Mouse (Mus musculus): ENCODE measurements around the gene Primpol. TPM values are rescaled to one million over a fixed set of nuclear protein-coding genes. Genes with fewer than 3 reads are reported as not detected.

The Primpol gene
- total and polyA plus RNA-seq, 3 experiments = 7.1 to 11.6 TPM; not detected in 1

GRCm38 (mm10) chr8:46547245-46547644 lies 69.8 kb downstream of the Primpol start:
- no peak for TF ChIP-seq MXI1 (IDR thresholded peaks at IDR 0.05; ENCODE audit: low read depth, low read length)
- peak; percentile 95 for TF ChIP-seq SIN3A (IDR thresholded peaks at IDR 0.05; ENCODE audit: low read length)
- no peak for TF ChIP-seq MEF2A (IDR thresholded peaks at IDR 0.05; ENCODE audit: extremely low read depth, insufficient replicate concordance, low read depth, low read length, poor library complexity, severe bottlenecking)
- TF ChIP-seq EP300 (IDR thresholded peaks at IDR 0.05; ENCODE audit: low read depth in 1 of 2, low read length in 2 of 2) = peak in 1 of 2 experiments; percentile 61; a peak in 2 of 4 replicates
- TF ChIP-seq MYC (IDR thresholded peaks at IDR 0.05; ENCODE audit: low read depth, low read length) = peak; percentile 73; the same call in 1 of the 2 replicates
- no peak for TF ChIP-seq E2F4 (IDR thresholded peaks at IDR 0.05; ENCODE audit: borderline replicate concordance, low read depth, low read length)
- peak; percentile 93 for TF ChIP-seq ZC3H11A (IDR thresholded peaks at IDR 0.05; ENCODE audit: low read depth, low read length)
- peak; percentile 34; the same call in 1 of the 2 replicates for TF ChIP-seq JUND (IDR thresholded peaks at IDR 0.05; ENCODE audit: low read depth, low read length)
- peak; percentile 92 for TF ChIP-seq SMC3 (IDR thresholded peaks at IDR 0.05; ENCODE audit: low read depth, low read length)
- no peak for TF ChIP-seq MAX (IDR thresholded peaks at IDR 0.05; ENCODE audit: low read length)
- peak; percentile 8; the same call in 1 of the 2 replicates for TF ChIP-seq TBP (IDR thresholded peaks at IDR 0.05; ENCODE audit: low read depth, low read length)
- TF ChIP-seq HCFC1 (IDR thresholded peaks at IDR 0.05; ENCODE audit: low read depth, low read length) = peak; percentile 59
- peak; percentile 99 for TF ChIP-seq RAD21 (IDR thresholded peaks at IDR 0.05; ENCODE audit: low read depth, low read length)
- peak; percentile 50 to 97 (median 68) for TF ChIP-seq CTCF (IDR thresholded peaks at IDR 0.05 in 2 of 3, conservative IDR thresholded peaks at IDR 0.05 in 1 of 3; ENCODE audit: control insufficient read depth in 1 of 3, insufficient read depth in 1 of 3, low read depth in 2 of 3, low read length in 3 of 3, poor library complexity in 1 of 3, severe bottlenecking in 1 of 3)
- no peak for TF ChIP-seq ZKSCAN1 (IDR thresholded peaks at IDR 0.05; ENCODE audit: low read depth, low read length)
- no peak for TF ChIP-seq TAL1 (IDR thresholded peaks at IDR 0.05; ENCODE audit: low read length)
- 0 out of 2 replicates have a peak, but pooled peaks have one; percentile 32 for TF ChIP-seq BHLHE40 (IDR thresholded peaks at IDR 0.05; ENCODE audit: borderline replicate concordance, low read depth, low read length)
- TF ChIP-seq GATA1 (IDR thresholded peaks at IDR 0.05; ENCODE audit: low read depth, low read length) = peak; percentile 70
- no peak for TF ChIP-seq KAT2A (conservative IDR thresholded peaks at IDR 0.05; ENCODE audit: low read depth, low read length)
- TF ChIP-seq NRF1 (IDR thresholded peaks at IDR 0.05; ENCODE audit: insufficient read depth, low read depth, low read length, poor library complexity, severe bottlenecking) = no peak
- peak; percentile 19; the same call in 1 of the 2 replicates for TF ChIP-seq ZNF384 (IDR thresholded peaks at IDR 0.05; ENCODE audit: low read depth, low read length)
- peak; percentile 79 for TF ChIP-seq MYB (IDR thresholded peaks at IDR 0.05; ENCODE audit: low read depth, low read length)
- H3K27ac ChIP-seq (ENCODE audit: control insufficient read depth, low read depth, low read length) = peak overlapping the region; percentile 86
- no peaks in the 10 kb centered on the region for H3K79me2 ChIP-seq (ENCODE audit: control insufficient read depth, insufficient read depth, low read length, poor library complexity)
- H3K4me3 ChIP-seq (ENCODE audit: control insufficient read depth in 1 of 2, insufficient read depth in 1 of 2, low read depth in 2 of 2, low read length in 2 of 2) = peak overlapping the region; percentile 46 to 50
- H3K27me3 ChIP-seq (ENCODE audit: control insufficient read depth in 1 of 2, insufficient read depth in 2 of 2, low read length in 2 of 2) = no peaks in the 10 kb centered on the region
- H3K9ac ChIP-seq (ENCODE audit: control insufficient read depth, low read depth, low read length, poor library complexity, severe bottlenecking) = peak overlapping the region; percentile 57
- peaks cover 0 to 15% of the 10 kb centered on the region in 2 experiments; a peak in 2 of 4 replicates for H3K36me3 ChIP-seq (ENCODE audit: control insufficient read depth in 1 of 2, insufficient read depth in 2 of 2, low read length in 2 of 2)
- H3K4me1 ChIP-seq (ENCODE audit: control insufficient read depth in 1 of 2, insufficient read depth in 2 of 2, low read length in 2 of 2) = peaks cover 5 to 9% of the 10 kb centered on the region in 2 experiments; a peak in 3 of 4 replicates
- peak; percentile 92 for DNase-seq (ENCODE audit: low read depth, low spot score)
- H3K9me3 ChIP-seq (replicated peaks; ENCODE audit: insufficient read depth, low read length) = no peaks in the 10 kb centered on the region
